Mouse (Mus musculus) lung, adult 2 months (tissue): Measurements from ENCODE around the gene Gmpr. TPM values are rescaled to one million over a fixed set of nuclear protein-coding genes. Genes with fewer than 3 reads are reported as not detected.

ENCODE experiments used
- DNase-seq: peaks from one replicate; pipeline ENCODE4 v3.0.0; 2022
- H3K4me1 ChIP-seq: fragments of 200-500 bp; 2 replicates; pipeline ENCODE4 v1.6.1; 2011; ENCODE audit warnings: low read length; ENCODE audit not compliant: control insufficient read depth, insufficient read depth
- H3K4me3 ChIP-seq: fragments of 200-500 bp; replicated peaks from 2 replicates; pipeline ENCODE3; 2011; ENCODE audit warnings: low read depth, mild to moderate bottlenecking, control low read depth, low read length; ENCODE audit errors: extremely low read depth
- CTCF ChIP-seq: fragments of 200-500 bp; IDR thresholded peaks from 2 replicates; pipeline ENCODE4 v1.5.1; 2011; ENCODE audit warnings: mild to moderate bottlenecking, low read length, control low read depth; ENCODE audit not compliant: insufficient read depth
- POLR2A ChIP-seq: fragments of 200-500 bp; IDR thresholded peaks from 2 replicates; pipeline ENCODE4 v1.6.1; 2011; ENCODE audit warnings: low read depth, mild to moderate bottlenecking, control low read depth, low read length, borderline replicate concordance; ENCODE audit errors: extremely low read depth
- WGBS: fragments of 180-500 bp; shearing (Covaris S2); methylation state at CpG from one replicate; pipeline ENCODE4 v1.1.7; 2018; 5-methylcytosine and 5-hydroxymethylcytosine counted together
- polyA plus RNA-seq: library from polyadenylated mRNA; depleted of rRNA; stranded (reverse); fragments of >200 nt; gene quantifications from 2 replicates; pipeline ENCODE4 v1.2.3, GENCODE M21; 2012

Gmpr gene
- polyA plus RNA-seq, 1 experiment: 30.8 TPM

DNA sequence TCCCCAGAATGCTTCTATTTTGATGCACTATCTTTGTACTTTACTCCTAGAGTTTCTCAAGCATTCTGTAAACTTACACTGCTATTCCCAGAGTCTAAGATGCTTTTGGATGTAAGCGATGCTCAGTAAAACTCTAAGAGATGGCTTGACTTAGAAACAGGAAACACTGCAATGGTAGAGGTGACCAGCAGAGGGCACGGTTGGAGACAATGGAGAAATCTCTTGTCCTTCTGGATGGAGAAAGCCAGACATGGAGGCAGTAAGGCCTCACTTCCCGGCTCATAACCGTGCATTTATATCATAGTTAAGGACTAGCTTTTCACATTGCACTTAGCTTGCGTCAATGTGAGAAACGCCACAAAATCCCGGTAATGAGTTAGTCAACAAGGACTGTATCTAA lies 53.3 kb downstream of the Gmpr start:
- H3K4me1 ChIP-seq: no peaks in the 10 kb centered on the region
- peak; percentile 48 for TF ChIP-seq CTCF
- no peak for TF ChIP-seq POLR2A
- no peak overlapping the region for H3K4me3 ChIP-seq
- no peak for DNase-seq
- 63% methylated on average over 7 of the region's 7 CpGs for WGBS

DNA sequence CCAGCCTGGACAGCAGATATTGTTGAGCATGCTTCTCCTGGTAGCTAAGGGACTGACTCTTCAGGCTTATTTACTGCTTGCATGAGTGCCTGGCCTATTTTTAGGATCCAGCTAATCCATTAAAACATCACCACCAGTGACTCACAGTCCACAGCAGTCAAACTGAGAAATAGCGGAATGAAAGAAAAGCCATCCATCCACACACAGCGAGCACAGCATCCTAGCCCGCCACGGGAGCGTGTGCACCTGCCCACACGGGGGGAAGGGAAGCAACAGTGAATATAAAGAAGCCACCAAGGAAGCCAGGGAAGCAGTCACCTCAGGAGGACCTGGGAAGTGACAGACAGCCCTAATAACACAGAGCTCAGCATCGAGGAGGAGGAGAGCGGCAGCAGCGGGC lies 54.8 kb downstream of the Gmpr start:
- H3K4me1 ChIP-seq: no peaks in the 10 kb centered on the region
- no peak for DNase-seq
- TF ChIP-seq POLR2A (no peak), CTCF (no peak)
- 80% methylated on average over 9 of the region's 9 CpGs for WGBS
- no peak overlapping the region for H3K4me3 ChIP-seq

DNA sequence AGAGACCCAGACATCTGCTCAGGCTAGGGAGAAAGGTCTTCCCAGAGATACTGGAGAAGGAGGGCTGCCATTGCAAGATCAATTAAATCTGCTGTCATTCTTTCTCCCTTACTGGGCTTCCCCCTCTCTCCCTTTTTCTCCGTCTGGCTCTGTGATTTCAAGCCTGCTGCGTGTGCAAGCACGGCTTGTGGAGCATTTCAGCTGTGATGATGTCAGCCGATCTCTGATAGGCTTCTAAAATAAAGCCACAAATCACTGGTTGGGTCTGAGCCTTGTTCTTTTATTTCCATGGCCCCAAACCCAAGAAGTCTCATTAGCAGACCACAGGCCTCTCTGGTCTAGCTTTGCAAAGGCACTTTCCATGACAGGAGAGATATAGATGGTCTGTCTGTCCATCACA lies 57.7 kb downstream of the Gmpr start:
- WGBS: 87% methylated on average over 4 of the region's 4 CpGs
- H3K4me3 ChIP-seq: no peak overlapping the region
- DNase-seq: no peak
- H3K4me1 ChIP-seq: no peaks in the 10 kb centered on the region
- TF ChIP-seq CTCF (no peak), POLR2A (no peak)

DNA sequence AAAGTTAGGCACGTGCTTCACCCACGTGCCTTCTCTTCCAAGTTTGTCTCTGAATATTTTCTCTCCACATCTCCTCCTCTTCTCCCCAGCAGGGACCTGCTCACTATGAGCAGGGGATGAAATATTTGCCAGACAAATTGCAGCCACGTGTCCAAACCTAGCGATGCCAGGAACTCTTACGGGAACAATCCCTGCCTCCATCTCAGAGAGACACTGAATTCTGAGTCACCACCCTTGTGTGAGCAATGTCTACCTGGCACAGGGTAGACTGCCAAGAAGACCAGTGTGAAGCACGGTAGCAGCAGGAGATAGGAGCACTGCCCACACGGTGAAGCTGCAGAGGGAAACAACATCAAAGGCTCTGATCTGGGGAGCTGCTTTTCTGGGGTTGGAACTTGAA lies 62.7 kb downstream of the Gmpr start:
- no peak for TF ChIP-seq POLR2A
- TF ChIP-seq CTCF: no peak
- H3K4me3 ChIP-seq: no peak overlapping the region
- DNase-seq: no peak
- H3K4me1 ChIP-seq: no peaks in the 10 kb centered on the region; the same call in 1 of the 2 replicates
- WGBS: 61% methylated on average over 7 of the region's 7 CpGs

DNA sequence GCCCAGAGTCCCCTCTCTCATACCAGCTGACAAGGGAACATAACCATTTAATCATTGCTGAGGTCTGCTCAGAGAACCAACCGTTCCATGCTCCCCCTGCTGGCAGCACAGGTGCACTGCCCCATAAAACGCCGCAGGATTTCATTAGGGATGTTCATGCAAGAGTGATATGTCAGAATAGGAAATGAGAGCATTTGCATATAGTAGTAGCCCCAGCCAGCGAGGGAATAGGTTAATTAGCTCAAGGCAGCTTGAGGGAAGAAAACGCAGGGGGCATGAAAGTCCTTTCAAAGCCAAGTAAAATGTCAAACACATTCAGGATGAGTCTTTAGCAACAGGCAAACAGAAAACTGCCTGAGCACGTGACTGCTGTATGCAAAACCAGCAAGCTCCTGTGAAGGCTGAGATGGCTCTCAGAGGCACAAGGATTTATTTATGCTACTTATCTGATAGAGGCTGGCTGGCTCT lies 64.6 kb downstream of the Gmpr start:
- TF ChIP-seq CTCF (peak; percentile 95), POLR2A (no peak)
- 3% methylated on average over 6 of the region's 6 CpGs for WGBS
- DNase-seq: peak; percentile 76
- H3K4me1 ChIP-seq: peaks cover 6% of the 10 kb centered on the region
- no peak overlapping the region for H3K4me3 ChIP-seq

DNA sequence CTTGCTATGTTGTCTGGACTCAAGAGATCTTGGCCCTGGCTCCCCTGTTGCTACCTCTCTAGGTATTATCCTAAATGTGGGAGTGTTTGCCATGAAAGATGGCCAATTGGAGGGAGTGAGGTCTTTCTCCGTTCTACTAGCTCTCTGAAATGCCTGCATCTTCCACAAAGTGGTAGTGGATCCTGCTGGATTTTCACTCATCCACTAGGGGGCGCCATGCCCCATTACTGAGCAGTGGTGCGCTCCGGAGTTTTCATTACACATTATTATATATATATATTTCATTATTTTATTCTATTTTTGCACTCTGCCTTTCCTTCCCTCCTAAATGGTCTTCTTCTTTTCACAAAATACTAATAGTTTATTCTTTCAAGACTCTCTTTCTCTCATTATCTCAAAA lies 65.5 kb downstream of the Gmpr start:
- no peak overlapping the region for H3K4me3 ChIP-seq
- TF ChIP-seq CTCF (peak; percentile 74), POLR2A (no peak)
- H3K4me1 ChIP-seq: peaks cover 6% of the 10 kb centered on the region
- 10% methylated on average over 4 of the region's 4 CpGs for WGBS
- DNase-seq: peak; percentile 50

DNA sequence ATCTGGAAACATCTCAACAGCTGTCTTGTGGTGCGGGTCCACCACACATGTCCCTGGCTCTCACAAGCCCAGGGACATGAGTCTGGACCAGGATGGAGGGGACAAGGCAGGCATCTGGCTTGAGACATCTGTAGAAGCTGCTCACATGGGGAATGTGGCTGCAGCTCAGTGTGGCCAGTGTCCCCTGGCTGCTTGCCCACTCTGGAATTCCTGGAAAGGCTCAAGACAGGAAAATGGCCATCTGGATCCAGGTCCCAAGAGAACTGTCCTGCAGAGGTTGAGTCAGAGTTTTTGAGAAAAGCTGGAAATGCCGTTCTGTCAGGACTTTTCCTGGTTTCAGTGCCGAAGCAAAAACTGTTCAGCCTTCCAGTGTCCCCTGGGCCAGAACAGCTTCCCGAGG lies 68.9 kb downstream of the Gmpr start:
- peaks cover 6% of the 10 kb centered on the region for H3K4me1 ChIP-seq
- no peak overlapping the region for H3K4me3 ChIP-seq
- TF ChIP-seq CTCF (no peak), POLR2A (no peak)
- no peak for DNase-seq
- 40% methylated on average over 4 of the region's 4 CpGs for WGBS

DNA sequence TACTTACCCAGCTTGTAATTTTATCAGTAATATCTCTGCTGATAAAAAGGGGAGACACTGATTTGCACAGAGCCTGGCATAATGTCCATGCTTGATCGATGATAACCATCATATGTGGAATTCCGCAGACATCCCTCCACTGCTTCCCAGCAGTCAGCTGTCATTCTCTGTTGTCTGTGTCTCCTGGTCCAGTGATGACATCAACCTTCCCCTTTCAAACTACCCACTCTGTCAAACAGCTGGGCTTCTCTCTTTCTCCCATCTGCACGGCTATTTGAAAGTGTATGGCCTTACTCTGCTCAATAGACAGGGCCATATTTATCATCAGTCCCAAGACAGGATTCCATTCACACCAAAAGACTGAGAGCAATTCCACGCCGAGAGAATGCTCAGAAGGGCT lies 70.1 kb downstream of the Gmpr start:
- DNase-seq: no peak
- 59% methylated on average over 5 of the region's 5 CpGs for WGBS
- Histone ChIP-seq H3K4me3 (no peak overlapping the region), H3K4me1 (peaks cover 6% of the 10 kb centered on the region)
- TF ChIP-seq POLR2A: no peak
- no peak for TF ChIP-seq CTCF

DNA sequence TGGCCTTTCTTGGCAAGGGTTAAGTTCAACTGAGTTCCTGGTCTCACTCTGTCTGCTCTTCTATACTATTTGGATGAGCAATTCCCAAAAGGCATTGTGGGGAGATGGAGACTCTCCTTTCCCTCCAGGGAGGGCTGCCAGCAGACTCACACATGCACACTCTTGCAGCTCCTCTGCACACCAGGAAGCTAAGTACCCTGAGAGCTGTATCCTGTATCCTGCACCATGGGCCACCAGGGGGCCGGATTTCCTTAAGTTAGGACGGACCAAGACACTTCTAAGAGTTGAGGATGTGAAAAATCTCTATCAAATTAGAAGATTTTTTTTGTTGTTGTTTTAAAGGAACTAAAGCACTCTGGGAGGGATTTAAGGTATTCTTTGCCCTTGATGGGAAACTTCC lies 70.5 kb downstream of the Gmpr start:
- 34% methylated on average over 2 of the region's 2 CpGs for WGBS
- no peak overlapping the region for H3K4me3 ChIP-seq
- no peak for TF ChIP-seq POLR2A
- TF ChIP-seq CTCF: peak; percentile 21; the same call in 1 of the 2 replicates
- DNase-seq: no peak
- H3K4me1 ChIP-seq: peaks cover 6% of the 10 kb centered on the region

DNA sequence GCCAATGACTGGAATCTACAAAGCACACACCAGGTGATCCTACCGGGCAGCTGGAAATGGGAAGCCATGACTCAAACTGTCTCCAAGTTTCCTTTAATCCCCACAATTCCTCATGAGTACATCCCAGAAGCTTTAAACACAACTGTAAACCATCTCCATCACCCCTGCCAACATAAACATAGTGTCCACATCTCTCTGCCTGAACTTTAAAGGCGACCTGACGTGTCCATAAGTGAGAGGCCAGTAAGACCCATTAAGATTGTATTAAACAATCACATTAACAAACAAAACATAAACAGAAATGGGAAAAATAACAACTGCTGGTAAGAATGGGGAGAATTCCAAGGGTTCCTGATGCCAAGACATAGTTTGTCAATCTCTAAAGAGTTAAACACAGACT lies 72.5 kb downstream of the Gmpr start:
- WGBS: 59% methylated on average over 3 of the region's 3 CpGs
- DNase-seq: no peak
- peaks cover 6% of the 10 kb centered on the region for H3K4me1 ChIP-seq
- no peak overlapping the region for H3K4me3 ChIP-seq
- TF ChIP-seq POLR2A (no peak), CTCF (no peak)

DNA sequence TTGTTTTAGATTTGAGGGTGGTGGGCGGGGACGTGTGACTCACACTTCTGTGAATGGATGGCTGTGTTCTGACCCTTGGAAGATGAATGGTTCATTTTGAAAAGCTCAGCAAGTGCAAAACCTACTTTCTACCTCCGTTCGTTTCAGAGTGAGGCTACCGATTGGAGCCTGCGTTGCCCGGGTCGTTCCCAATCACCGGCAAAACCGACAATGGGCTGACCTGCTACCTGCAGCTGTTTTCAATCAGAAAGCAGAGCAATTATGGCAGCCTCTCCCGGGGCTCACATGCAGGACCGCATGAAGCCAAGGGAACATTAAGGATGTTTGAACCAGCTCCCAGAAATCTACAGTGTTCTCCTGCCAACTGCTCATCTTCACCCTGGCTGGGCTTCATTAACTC lies 75.0 kb downstream of the Gmpr start:
- WGBS: 58% methylated on average over 12 of the region's 12 CpGs
- no peak for DNase-seq
- Histone ChIP-seq H3K4me1 (no peaks in the 10 kb centered on the region), H3K4me3 (no peak overlapping the region)
- TF ChIP-seq POLR2A (no peak), CTCF (no peak)
